Mouse (Mus musculus) thymus, postnatal 0 days (tissue): Measurements from ENCODE around the gene Rtf2. TPM values are rescaled to one million over a fixed set of nuclear protein-coding genes. Genes with fewer than 3 reads are reported as not detected.
A peak's percentile ranks its signal among the peaks of the same experiment; 100 is the strongest.

Source experiments
- DNase-seq: peaks from one replicate; pipeline ENCODE4 v3.0.0-alpha.2; 2015; ENCODE audit warnings: low spot score
- polyA plus RNA-seq: library from polyadenylated mRNA; unstranded; fragments of >200 nt; fragmentation: Nextera tagmentation; extraction: Ambion mirVana; gene quantifications from 2 replicates; pipeline ENCODE4 v1.2.1, GENCODE M21; 2015

Rtf2 gene
- polyA plus RNA-seq, 1 experiment from 2014 or later = 144 TPM

- DNase-seq = peak; percentile 33
Observed at GRCm38 (mm10) chr2:172437371-172437952, 2.9 kb upstream of the Rtf2 start.

GRCm38 (mm10) chr2:172440640-172441005 is 267 bp downstream of the Rtf2 start:
- no peak for DNase-seq

GRCm38 (mm10) chr2:172441176-172441575 is 820 bp downstream of the Rtf2 start:
- DNase-seq = no peak

GRCm38 (mm10) chr2:172445617-172446016 is 5.3 kb downstream of the Rtf2 start:
- no peak for DNase-seq

GRCm38 (mm10) chr2:172447317-172447716 is 7.0 kb downstream of the Rtf2 start:
- DNase-seq = peak; percentile 47

- DNase-seq = no peak
Observed at GRCm38 (mm10) chr2:172448329-172448728, 8.0 kb downstream of the Rtf2 start.

GRCm38 (mm10) chr2:172450640-172451039 is 10.3 kb downstream of the Rtf2 start:
- peak; percentile 61 for DNase-seq

- no peak for DNase-seq
Observed at GRCm38 (mm10) chr2:172452031-172452430, 11.7 kb downstream of the Rtf2 start.

- DNase-seq = no peak
Observed at GRCm38 (mm10) chr2:172452458-172452857, 12.1 kb downstream of the Rtf2 start.

GRCm38 (mm10) chr2:172458496-172458895 is 18.1 kb downstream of the Rtf2 start, which contains the start of gene Gcnt7:
Gcnt7 (minus strand) TSS chr2:172458596.
- no peak for DNase-seq

- no peak for DNase-seq
Observed at GRCm38 (mm10) chr2:172460647-172461046, 20.3 kb downstream of the Rtf2 start.

GRCm38 (mm10) chr2:172462813-172463212 is 22.5 kb downstream of the Rtf2 start:
- DNase-seq = no peak

- no peak for DNase-seq
Observed at GRCm38 (mm10) chr2:172466427-172467132, 26.2 kb downstream of the Rtf2 start.

- no peak for DNase-seq
Observed at GRCm38 (mm10) chr2:172467206-172467605, 26.9 kb downstream of the Rtf2 start.

GRCm38 (mm10) chr2:172468346-172468819 is 28.0 kb downstream of the Rtf2 start:
- no peak for DNase-seq

- DNase-seq = no peak
Observed at GRCm38 (mm10) chr2:172472318-172472717, 32.0 kb downstream of the Rtf2 start, which contains the start of gene Fam209. Fam209 (plus strand) TSS chr2:172472520.

- DNase-seq = no peak
Observed at GRCm38 (mm10) chr2:172473591-172473990, 33.2 kb downstream of the Rtf2 start.

GRCm38 (mm10) chr2:172474970-172475369 is 34.6 kb downstream of the Rtf2 start:
- peak; percentile 69 for DNase-seq

- DNase-seq = no peak
Observed at GRCm38 (mm10) chr2:172476707-172477260, 36.4 kb downstream of the Rtf2 start.

GRCm38 (mm10) chr2:172477350-172477749 is 37.0 kb downstream of the Rtf2 start:
- DNase-seq = no peak

- DNase-seq = peak; percentile 53
Observed at GRCm38 (mm10) chr2:172477860-172478259, 37.5 kb downstream of the Rtf2 start.

- peak; percentile 25 for DNase-seq
Observed at GRCm38 (mm10) chr2:172480296-172480695, 39.9 kb downstream of the Rtf2 start.
